Mouse (Mus musculus): ENCODE data around the gene Pank1.

The Pank1 gene

DNA sequence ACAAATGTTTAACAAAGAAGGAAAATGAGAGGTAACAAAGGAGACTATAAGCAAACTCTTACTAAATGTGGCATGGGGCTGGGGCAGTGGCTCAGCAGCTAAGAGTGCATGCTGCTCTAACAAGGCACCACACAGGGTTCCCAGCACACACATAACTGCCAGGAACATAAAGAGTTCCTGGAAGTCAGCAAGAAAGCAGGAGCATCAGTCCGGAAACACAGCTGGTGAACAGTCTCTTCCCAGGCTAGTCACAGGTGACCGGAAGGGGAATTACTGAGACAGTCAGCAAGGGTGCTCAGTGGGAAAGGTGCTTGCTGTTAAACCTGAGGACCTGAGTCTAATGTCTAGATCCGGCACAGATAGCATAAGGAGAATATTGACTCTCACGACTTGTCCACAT is 63.9 kb downstream of the Pank1 start:
- no peak for DNase-seq

- no peak for DNase-seq
Measured at GRCm38 (mm10) chr19:34814696-34815095, 64.6 kb downstream of the Pank1 start.

DNA sequence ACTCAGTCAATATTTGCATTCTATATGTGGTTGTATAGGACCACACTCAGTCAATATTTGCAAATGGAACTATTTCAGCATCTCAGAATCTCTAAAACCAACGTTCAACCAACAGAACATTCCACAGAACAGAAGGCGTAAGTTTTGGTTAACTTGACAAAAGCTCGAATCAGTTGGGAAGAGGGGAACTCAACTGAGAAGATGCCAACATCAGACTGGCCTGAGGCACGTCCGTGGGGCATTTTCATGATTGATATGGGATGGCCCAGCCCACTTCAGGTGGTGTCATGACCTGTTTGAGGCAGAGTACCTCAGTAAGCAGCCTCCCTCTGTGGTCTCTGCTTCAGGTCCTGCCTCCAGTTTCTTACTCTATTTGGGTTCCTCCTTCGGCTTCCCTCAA is 65.3 kb downstream of the Pank1 start:
- no peak for DNase-seq

DNA sequence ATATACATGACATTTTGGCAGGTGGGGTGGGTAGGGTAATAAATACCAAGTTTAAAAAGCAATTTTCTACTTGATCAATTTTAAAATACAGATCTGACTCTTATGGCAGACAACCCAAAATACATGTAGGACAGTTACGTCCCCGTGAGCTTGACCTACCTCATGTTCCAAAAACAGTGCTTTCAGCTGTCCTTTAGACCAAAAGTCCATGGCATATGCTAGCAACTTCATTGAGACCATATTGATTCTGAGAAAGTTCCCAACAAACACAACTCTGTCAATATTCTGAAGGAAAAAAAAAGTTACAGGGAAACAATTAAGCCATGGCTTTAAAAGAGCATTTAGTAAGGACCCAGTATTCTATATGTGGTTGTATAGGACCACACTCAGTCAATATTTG is 65.7 kb downstream of the Pank1 start:
- no peak for DNase-seq

GRCm38 (mm10) chr19:34812711-34813110 is 66.5 kb downstream of the Pank1 start:
- DNase-seq: no peak

- DNase-seq: no peak
Measured at GRCm38 (mm10) chr19:34807173-34807572, 72.1 kb downstream of the Pank1 start.

GRCm38 (mm10) chr19:34805071-34805470 is 74.2 kb downstream of the Pank1 start:
- no peak for DNase-seq

DNA sequence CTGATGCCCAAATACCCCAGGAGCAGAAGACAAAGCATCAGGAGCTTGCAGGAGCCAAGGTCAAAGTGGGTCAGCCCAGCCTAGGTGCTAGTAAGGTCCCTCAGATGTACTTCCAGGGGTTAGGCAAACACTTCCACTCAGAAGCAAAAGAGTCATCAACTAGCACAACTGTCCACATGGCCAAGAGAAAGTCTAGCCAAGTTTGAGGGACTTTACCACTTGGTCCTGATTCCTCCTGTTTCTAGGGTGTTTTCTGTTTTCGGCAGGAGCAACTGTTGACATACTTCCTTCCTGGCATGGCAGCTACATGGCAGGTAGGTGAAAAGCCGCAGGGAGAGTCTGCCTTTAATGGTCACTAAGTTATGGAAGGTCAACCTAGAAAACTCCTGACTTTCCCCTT is 74.7 kb downstream of the Pank1 start:
- no peak for DNase-seq

- no peak for DNase-seq
Measured at GRCm38 (mm10) chr19:34803396-34803795, 75.9 kb downstream of the Pank1 start.

GRCm38 (mm10) chr19:34799644-34800267 is 79.5 kb downstream of the Pank1 start:
- DNase-seq: no peak

DNA sequence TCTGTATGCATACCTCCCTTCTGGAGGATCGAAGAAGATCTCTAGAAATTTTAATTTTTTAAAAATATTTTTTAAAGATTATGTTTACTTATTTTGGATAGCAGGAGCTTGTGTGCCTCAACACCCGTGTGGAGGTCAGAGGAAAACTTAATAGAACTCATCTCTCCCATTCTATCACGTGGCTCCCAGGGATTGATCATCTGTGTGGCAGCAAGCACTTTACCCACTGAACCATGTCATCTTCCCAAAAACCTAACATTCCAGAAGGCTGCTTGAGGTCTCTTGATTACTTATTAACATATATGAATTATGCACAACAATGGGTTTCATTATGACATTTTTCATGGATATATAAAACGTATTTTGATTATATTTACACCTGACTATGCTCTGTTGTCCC is 82.9 kb downstream of the Pank1 start:
- no peak for DNase-seq

GRCm38 (mm10) chr19:34782491-34782890 is 96.8 kb downstream of the Pank1 start:
- no peak for DNase-seq

DNA sequence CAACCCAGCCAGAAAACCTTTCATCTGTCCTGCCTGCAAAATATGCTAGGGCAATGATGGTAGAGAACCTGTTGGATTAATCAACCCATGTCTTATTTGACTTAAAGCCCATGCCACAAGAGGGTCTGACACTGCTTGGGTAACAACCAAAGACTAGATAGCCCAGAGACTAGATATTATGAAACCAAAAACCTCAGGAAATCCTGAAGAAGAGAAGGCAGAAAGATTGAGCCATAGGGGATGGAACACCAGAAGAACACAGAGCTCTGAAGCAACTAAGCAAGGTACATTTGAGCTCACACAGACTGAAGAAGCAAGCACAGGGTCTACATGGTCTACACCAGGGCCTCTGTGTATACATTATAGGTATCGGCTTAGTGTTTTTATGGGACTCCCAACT is 100.3 kb downstream of the Pank1 start:
- no peak for DNase-seq

GRCm38 (mm10) chr19:34778098-34778497 is 101.2 kb downstream of the Pank1 start:
- no peak for DNase-seq

- DNase-seq: peak; percentile 27
Measured at GRCm38 (mm10) chr19:34772775-34773174, 106.5 kb downstream of the Pank1 start.

- no peak for DNase-seq
Measured at GRCm38 (mm10) chr19:34770764-34771163, 108.5 kb downstream of the Pank1 start.

DNA sequence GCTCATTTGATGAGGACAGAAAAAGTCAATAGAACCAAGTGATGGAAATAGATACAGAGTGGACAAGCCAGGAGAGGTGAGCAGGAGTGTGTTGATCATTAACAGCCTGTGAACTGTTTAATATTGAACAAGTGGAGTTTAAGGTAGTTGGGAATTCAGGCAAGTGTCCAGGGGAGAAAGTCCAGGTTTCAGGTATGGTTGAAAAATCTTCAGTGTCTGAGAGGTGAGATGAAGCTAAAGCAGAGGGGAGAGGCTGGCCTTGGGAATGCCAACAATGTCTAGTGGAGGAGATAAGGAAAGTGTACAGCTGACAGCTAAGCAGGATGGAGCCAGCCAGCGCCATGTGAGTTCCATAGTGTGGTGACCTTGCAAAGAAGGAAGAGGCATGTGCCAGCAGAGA is 120.5 kb downstream of the Pank1 start:
- DNase-seq: no peak
